Mouse (Mus musculus) heart, embryonic 16.5 days (tissue): Measurements from ENCODE around the gene Mcts2. TPM values are rescaled to one million over a fixed set of nuclear protein-coding genes. Genes with fewer than 3 reads are reported as not detected.
"Not testable (repeated sequence)": the region's sequence is repeated elsewhere in the genome, so short reads cannot be mapped to it uniquely, and the experiment has no call there.

Source experiments
- ATAC-seq: fragments of 200-750 bp; cut with Nextera tagmentation; replicated peaks from 2 replicates; pipeline ENCODE4 v1.8.0; 2017; ENCODE audit warnings: moderate number of reproducible peaks; ENCODE audit not compliant: insufficient read depth, low FRiP score; ENCODE audit errors: extremely low read depth
- H3K27ac ChIP-seq: fragments of 300-500 bp; sonication (generic); 2 replicates; pipeline ENCODE4 v1.5.1; 2014; ENCODE audit warnings: mild to moderate bottlenecking, low read length, control low read depth, moderate library complexity
- H3K27me3 ChIP-seq: fragments of 300-500 bp; sonication (generic); 2 replicates; pipeline ENCODE4 v1.6.1; 2014; ENCODE audit warnings: low read length, mixed read lengths; ENCODE audit not compliant: control insufficient read depth, insufficient read depth
- H3K36me3 ChIP-seq: fragments of 300-500 bp; sonication (generic); 2 replicates; pipeline ENCODE4 v1.6.1; 2014; ENCODE audit not compliant: control insufficient read depth, insufficient read depth
- H3K4me1 ChIP-seq: fragments of 300-500 bp; sonication (generic); 2 replicates; pipeline ENCODE4 v1.6.1; 2014; ENCODE audit warnings: low read length, mixed read lengths; ENCODE audit not compliant: control insufficient read depth, insufficient read depth
- H3K4me2 ChIP-seq: fragments of 300-500 bp; sonication (generic); 2 replicates; pipeline ENCODE4 v1.6.1; 2014; ENCODE audit warnings: low read depth, mild to moderate bottlenecking, control low read depth, low read length
- H3K4me3 ChIP-seq: fragments of 300-500 bp; sonication (generic); 2 replicates; pipeline ENCODE4 v1.5.1; 2014; ENCODE audit warnings: mild to moderate bottlenecking, control low read depth, low read length
- H3K9ac ChIP-seq: fragments of 300-500 bp; sonication (generic); 2 replicates; pipeline ENCODE4 v1.6.1; 2014; ENCODE audit warnings: low read length, control low read depth
- H3K9me3 ChIP-seq: fragments of 300-500 bp; sonication (generic); replicated peaks from 2 replicates; pipeline ENCODE4 v1.6.1; 2016; ENCODE audit warnings: low read length; ENCODE audit not compliant: control insufficient read depth
- WGBS: fragments of 180-500 bp; shearing (Covaris S2); extraction: QIAGEN DNeasy Blood & Tissue Kit; methylation state at CpG from one replicate; pipeline ENCODE4 v1.1.7; 2014; 5-methylcytosine and 5-hydroxymethylcytosine counted together
- polyA plus RNA-seq: library from polyadenylated mRNA; unstranded; fragments of >200 nt; fragmentation: Nextera tagmentation; extraction: Ambion mirVana; gene quantifications from 2 replicates; pipeline ENCODE4 v1.2.1, GENCODE M21; 2015

The Mcts2 gene
- polyA plus RNA-seq, 1 experiment from 2014 or later, result 18.9 TPM

GRCm38 (mm10) chr2:152666191-152666590 lies 20.6 kb upstream of the Mcts2 start:
- not testable (repeated sequence) for ATAC-seq, H3K9me3 ChIP-seq, H3K36me3 ChIP-seq, H3K27ac ChIP-seq, H3K27me3 ChIP-seq, H3K4me3 ChIP-seq, H3K9ac ChIP-seq, H3K4me2 ChIP-seq
- 65% methylated on average over 3 of the region's 3 CpGs for WGBS
- peaks cover 12% of the 10 kb centered on the region for H3K4me1 ChIP-seq

DNA sequence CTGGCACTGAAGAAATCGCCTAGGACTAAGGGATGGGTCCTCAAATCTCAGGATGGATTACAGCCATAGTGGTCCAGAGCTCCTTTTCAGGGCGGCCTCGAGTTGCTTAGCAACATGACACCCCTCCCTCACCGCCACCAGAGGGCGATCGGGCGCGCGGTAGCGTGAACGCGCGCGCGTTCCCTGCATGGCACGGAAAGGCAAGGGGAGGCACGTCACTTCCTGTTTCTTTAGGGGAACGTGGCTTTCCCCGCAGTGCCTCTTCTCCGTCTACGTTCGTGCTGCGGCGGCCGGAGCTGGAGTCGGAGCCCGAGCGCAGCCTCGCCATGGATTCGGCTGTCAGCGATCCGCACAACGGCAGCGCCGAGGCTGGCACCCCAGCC lies 17.6 kb upstream of the Mcts2 start, which contains the start of gene H13:
Gene H13, plus strand, starts transcription at position 206 of the 383 bp plus-strand sequence.
- Histone ChIP-seq H3K4me1 (peaks cover 34% of the 10 kb centered on the region), H3K36me3 (peaks cover 5% of the 10 kb centered on the region; the same call in 1 of the 2 replicates), H3K27ac (peak within 1 kb of the TSS; percentile 92), H3K27me3 (0 out of 2 replicates have a peak, but pooled peaks cover 2% of the 10 kb centered on the region), H3K4me2 (peak within 1 kb of the TSS; percentile 92), H3K9me3 (no peaks in the 10 kb centered on the region), H3K9ac (peak within 1 kb of the TSS; percentile 98), H3K4me3 (peak within 1 kb of the TSS; percentile 98)
- peak; percentile 73 for ATAC-seq
- WGBS, result under 1% methylated on average over 35 of the region's 35 CpGs

GRCm38 (mm10) chr2:152669639-152670484 lies 17.0 kb upstream of the Mcts2 start:
- H3K9ac ChIP-seq, result peak overlapping the region; percentile 98
- peak overlapping the region; percentile 98 for H3K4me3 ChIP-seq
- no peaks in the 10 kb centered on the region for H3K27me3 ChIP-seq
- ATAC-seq, result peak; percentile 30
- peak overlapping the region; percentile 92 for H3K4me2 ChIP-seq
- H3K4me1 ChIP-seq, result peaks cover 35% of the 10 kb centered on the region
- under 1% methylated on average over 45 of the region's 46 CpGs for WGBS
- H3K27ac ChIP-seq, result peak overlapping the region; percentile 92
- no peaks in the 10 kb centered on the region for H3K9me3 ChIP-seq
- H3K36me3 ChIP-seq, result peaks cover 5% of the 10 kb centered on the region; the same call in 1 of the 2 replicates

DNA sequence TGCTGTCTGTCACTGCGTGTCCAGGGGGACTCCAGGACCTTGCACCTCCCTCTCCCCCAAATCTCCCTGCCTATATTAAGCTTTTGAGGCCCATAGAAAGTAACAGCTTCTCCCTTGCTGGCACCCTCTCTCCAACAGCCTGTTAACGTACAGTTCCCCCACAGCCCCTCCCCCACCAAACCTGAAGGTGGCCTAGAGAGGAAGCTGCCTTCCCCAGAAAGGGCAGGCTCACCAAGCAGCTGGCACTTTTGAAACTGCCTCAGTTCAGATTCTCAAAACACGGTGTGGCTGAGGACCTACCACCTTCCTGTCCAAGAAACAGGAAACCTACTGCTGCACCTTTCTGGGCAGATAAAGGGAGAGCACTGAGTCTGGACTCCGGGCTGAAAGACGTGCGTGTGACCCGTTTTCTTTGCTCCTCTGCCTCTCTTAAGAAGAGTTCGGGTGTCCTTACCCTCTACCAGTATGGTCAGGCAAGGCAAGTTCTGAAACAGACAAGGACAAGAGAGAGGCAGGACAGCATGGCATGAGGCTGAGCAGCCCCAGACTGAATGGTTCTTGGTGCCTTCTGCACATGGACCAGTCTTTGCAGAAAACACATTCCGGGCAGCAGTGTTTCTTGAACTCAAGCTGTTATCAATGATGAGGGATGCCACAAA lies 15.7 kb upstream of the Mcts2 start:
- Histone ChIP-seq H3K4me2 (peak overlapping the region; percentile 92), H3K9me3 (no peaks in the 10 kb centered on the region), H3K9ac (peak overlapping the region; percentile 98), H3K4me3 (peak overlapping the region; percentile 98), H3K27me3 (no peaks in the 10 kb centered on the region), H3K4me1 (peaks cover 38% of the 10 kb centered on the region), H3K27ac (peak overlapping the region; percentile 92), H3K36me3 (peaks cover 7% of the 10 kb centered on the region; the same call in 1 of the 2 replicates)
- WGBS, result 30% methylated on average over 9 of the region's 9 CpGs
- no peak for ATAC-seq

DNA sequence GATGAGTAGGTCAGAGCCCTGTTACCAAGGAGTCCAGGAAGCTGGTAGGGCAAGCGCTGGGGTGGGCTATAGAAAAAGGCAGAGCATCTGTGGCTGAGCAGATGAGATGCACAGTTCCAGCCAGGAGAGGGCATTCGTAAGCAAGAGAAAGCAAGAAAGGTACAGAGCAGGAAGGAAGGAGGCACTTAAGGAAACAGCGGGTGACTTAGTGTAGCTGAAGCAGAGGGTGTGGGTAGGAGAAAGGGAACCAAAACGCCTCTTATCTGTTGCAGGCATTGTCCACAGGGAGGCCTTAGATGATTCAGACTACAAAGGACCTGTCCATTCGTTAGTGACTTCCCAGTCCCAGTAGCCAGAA lies 15.2 kb upstream of the Mcts2 start:
- Histone ChIP-seq H3K9me3 (no peaks in the 10 kb centered on the region), H3K36me3 (peaks cover 9% of the 10 kb centered on the region; the same call in 1 of the 2 replicates), H3K27ac (peak overlapping the region; percentile 19), H3K27me3 (no peaks in the 10 kb centered on the region), H3K4me3 (peak overlapping the region; percentile 98), H3K4me1 (peaks cover 38% of the 10 kb centered on the region), H3K4me2 (peak overlapping the region; percentile 92), H3K9ac (peak overlapping the region; percentile 98; the same call in 1 of the 2 replicates)
- 18% methylated on average over 5 of the region's 5 CpGs for WGBS
- peak; percentile 19; the same call in 1 of the 2 replicates for ATAC-seq

GRCm38 (mm10) chr2:152672166-152672565 lies 14.7 kb upstream of the Mcts2 start:
- Histone ChIP-seq H3K4me3 (peak overlapping the region; percentile 98), H3K4me1 (peaks cover 38% of the 10 kb centered on the region)

GRCm38 (mm10) chr2:152674148-152674547 lies 12.7 kb upstream of the Mcts2 start:
- Histone ChIP-seq H3K4me3 (no peak overlapping the region), H3K36me3 (peaks cover 25% of the 10 kb centered on the region), H3K4me2 (no peak overlapping the region), H3K9ac (no peak overlapping the region), H3K27me3 (no peaks in the 10 kb centered on the region), H3K27ac (no peak overlapping the region), H3K9me3 (no peaks in the 10 kb centered on the region), H3K4me1 (peaks cover 38% of the 10 kb centered on the region)
- WGBS, result 69% methylated on average over 11 of the region's 11 CpGs
- no peak for ATAC-seq

More at GRCm38 (mm10) chr2:152672166-152672565, 14.7 kb upstream of the Mcts2 start:
- peak overlapping the region; percentile 10; the same call in 1 of the 2 replicates for H3K9ac ChIP-seq
- no peaks in the 10 kb centered on the region for H3K9me3 ChIP-seq
- H3K4me2 ChIP-seq, result peak overlapping the region; percentile 92
- no peak overlapping the region for H3K27ac ChIP-seq
- no peak for ATAC-seq
- H3K27me3 ChIP-seq, result no peaks in the 10 kb centered on the region
- WGBS, result 81% methylated on average over 12 of the region's 12 CpGs
- H3K36me3 ChIP-seq, result peaks cover 9% of the 10 kb centered on the region; the same call in 1 of the 2 replicates

- peaks cover 45% of the 10 kb centered on the region for H3K4me1 ChIP-seq
- no peak overlapping the region for H3K27ac ChIP-seq
- H3K4me2 ChIP-seq, result no peak overlapping the region
- no peak overlapping the region for H3K9ac ChIP-seq
- WGBS, result 66% methylated on average over 13 of the region's 13 CpGs
- H3K4me3 ChIP-seq, result no peak overlapping the region
- no peaks in the 10 kb centered on the region for H3K27me3 ChIP-seq
- no peaks in the 10 kb centered on the region for H3K9me3 ChIP-seq
- no peak for ATAC-seq
- peaks cover 29% of the 10 kb centered on the region for H3K36me3 ChIP-seq
Observed at GRCm38 (mm10) chr2:152675252-152675791, 11.5 kb upstream of the Mcts2 start.
